Mouse (Mus musculus) frontal cortex, adult (tissue): ENCODE data around the gene Rbm25.
A peak's percentile ranks its signal among the peaks of the same experiment; 100 is the strongest.
"Not testable (repeated sequence)": the region's sequence is repeated elsewhere in the genome, so short reads cannot be mapped to it uniquely, and the experiment has no call there.

Experiments
- ATAC-seq: cut with Nextera tagmentation; 2 replicates; pipeline ENCODE4 v1.9.2; 2017; ENCODE audit warnings: mild to moderate bottlenecking, moderate library complexity, mixed read lengths; ENCODE audit not compliant: low TSS enrichment

Gene Rbm25

GRCm38 (mm10) chr12:83630936-83631335 lies at the start of gene Rbm25:
Rbm25 (plus strand) TSS chr12:83631236.
- not testable (repeated sequence) for ATAC-seq

GRCm38 (mm10) chr12:83582106-83582505 lies 48.9 kb upstream of the Rbm25 start:
- no peak for ATAC-seq

GRCm38 (mm10) chr12:83582747-83583146 lies 48.3 kb upstream of the Rbm25 start:
- ATAC-seq, result peak; percentile 65; the same call in 1 of the 2 replicates

- ATAC-seq, result no peak
Measured at GRCm38 (mm10) chr12:83586628-83587027, 44.4 kb upstream of the Rbm25 start.

- ATAC-seq, result no peak
Measured at GRCm38 (mm10) chr12:83591754-83592501, 39.1 kb upstream of the Rbm25 start.

GRCm38 (mm10) chr12:83594454-83595040 lies 36.5 kb upstream of the Rbm25 start:
- ATAC-seq, result peak; percentile 45; the same call in 1 of the 2 replicates

- no peak for ATAC-seq
Measured at GRCm38 (mm10) chr12:83596191-83596954, 34.7 kb upstream of the Rbm25 start.

- ATAC-seq, result peak; percentile 99
Measured at GRCm38 (mm10) chr12:83597025-83597501, 34.0 kb upstream of the Rbm25 start, which contains the start of gene Zfyve1. Zfyve1 (minus strand) TSS chr12:83597222.

GRCm38 (mm10) chr12:83597881-83598280 lies 33.2 kb upstream of the Rbm25 start:
- no peak for ATAC-seq

- no peak for ATAC-seq
Measured at GRCm38 (mm10) chr12:83602285-83602684, 28.8 kb upstream of the Rbm25 start.

GRCm38 (mm10) chr12:83606411-83606810 lies 24.6 kb upstream of the Rbm25 start:
- ATAC-seq, result not testable (repeated sequence)

- ATAC-seq, result no peak
Measured at GRCm38 (mm10) chr12:83617261-83617660, 13.8 kb upstream of the Rbm25 start.

GRCm38 (mm10) chr12:83618981-83619380 lies 12.1 kb upstream of the Rbm25 start:
- no peak for ATAC-seq

- ATAC-seq, result peak; percentile 59; the same call in 1 of the 2 replicates
Measured at GRCm38 (mm10) chr12:83620694-83621093, 10.3 kb upstream of the Rbm25 start.

- ATAC-seq, result no peak
Measured at GRCm38 (mm10) chr12:83622031-83622755, 8.8 kb upstream of the Rbm25 start.

GRCm38 (mm10) chr12:83624321-83624720 lies 6.7 kb upstream of the Rbm25 start:
- no peak for ATAC-seq

GRCm38 (mm10) chr12:83631743-83632679 lies 975 bp downstream of the Rbm25 start:
- ATAC-seq, result peak; percentile 99

- ATAC-seq, result peak; percentile 45; the same call in 1 of the 2 replicates
Measured at GRCm38 (mm10) chr12:83632680-83633025, 1.6 kb downstream of the Rbm25 start.

GRCm38 (mm10) chr12:83633807-83634206 lies 2.8 kb downstream of the Rbm25 start:
- ATAC-seq, result no peak

GRCm38 (mm10) chr12:83641233-83641632 lies 10.2 kb downstream of the Rbm25 start:
- ATAC-seq, result no peak

- ATAC-seq, result no peak
Measured at GRCm38 (mm10) chr12:83643116-83643515, 12.1 kb downstream of the Rbm25 start.
